Mouse (Mus musculus): ENCODE measurements around the gene Rpl19.

Rpl19 gene

GRCm38 (mm10) chr11:98026570-98027296, at the start of gene Rpl19:
TSS of gene Rpl19 (plus strand) at chr11:98026710.
- DNase-seq (ENCODE audit: low read depth, low spot score) = peak; percentile 93

- DNase-seq (ENCODE audit: low read depth, low spot score) = no peak
These were observed 48.7 kb upstream of the Rpl19 start for GRCm38 (mm10) chr11:97977797-97978196.

GRCm38 (mm10) chr11:97978392-97978791, 48.1 kb upstream of the Rpl19 start:
- no peak for DNase-seq (ENCODE audit: low read depth, low spot score)

- DNase-seq (ENCODE audit: low read depth, low spot score) = peak; percentile 83
These were observed 46.5 kb upstream of the Rpl19 start for GRCm38 (mm10) chr11:97979824-97980495.

GRCm38 (mm10) chr11:97980531-97980966, 46.0 kb upstream of the Rpl19 start:
- DNase-seq (ENCODE audit: low read depth, low spot score) = no peak

GRCm38 (mm10) chr11:97982721-97983120, 43.8 kb upstream of the Rpl19 start:
- no peak for DNase-seq (ENCODE audit: low read depth, low spot score)

- DNase-seq (ENCODE audit: low read depth, low spot score) = peak; percentile 83
These were observed 43.0 kb upstream of the Rpl19 start for GRCm38 (mm10) chr11:97983506-97983905.

GRCm38 (mm10) chr11:97983983-97984382, 42.5 kb upstream of the Rpl19 start:
- DNase-seq (ENCODE audit: low read depth, low spot score) = peak; percentile 73

- DNase-seq (ENCODE audit: low read depth, low spot score) = peak; percentile 57
These were observed 40.5 kb upstream of the Rpl19 start, which contains the start of gene Plxdc1 for GRCm38 (mm10) chr11:97985727-97986677. TSS of gene Plxdc1 (minus strand) at chr11:97986444.

GRCm38 (mm10) chr11:97986738-97987465, 39.6 kb upstream of the Rpl19 start:
- DNase-seq (ENCODE audit: low read depth, low spot score) = peak; percentile 34

GRCm38 (mm10) chr11:97987551-97988526, 38.7 kb upstream of the Rpl19 start:
- peak; percentile 99 for DNase-seq (ENCODE audit: low read depth, low spot score)

GRCm38 (mm10) chr11:97988530-97989096, 37.9 kb upstream of the Rpl19 start:
- DNase-seq (ENCODE audit: low read depth, low spot score) = peak; percentile 91

GRCm38 (mm10) chr11:97994539-97995100, 31.9 kb upstream of the Rpl19 start:
- DNase-seq (ENCODE audit: low read depth, low spot score) = peak; percentile 90

GRCm38 (mm10) chr11:97995564-97996288, 30.8 kb upstream of the Rpl19 start, which contains the start of gene Arl5c:
TSS of gene Arl5c (minus strand) at chr11:97996181.
- peak; percentile 88 for DNase-seq (ENCODE audit: low read depth, low spot score)

- DNase-seq (ENCODE audit: low read depth, low spot score) = no peak
These were observed 29.8 kb upstream of the Rpl19 start for GRCm38 (mm10) chr11:97996691-97997090.

- DNase-seq (ENCODE audit: low read depth, low spot score) = no peak
These were observed 29.0 kb upstream of the Rpl19 start for GRCm38 (mm10) chr11:97997387-97997960.

GRCm38 (mm10) chr11:97998074-97998793, 28.3 kb upstream of the Rpl19 start:
- no peak for DNase-seq (ENCODE audit: low read depth, low spot score)

All from R1 (cell line).